Mouse (Mus musculus) kidney, adult 11 months (tissue): ENCODE measurements at regions not wholly inside any gene's neighbourhood (a gene's known extent, or its start where the extent isn't known, plus 50 kb on each side); places are given as distances from the start of the nearest gene placed in this dataset.
"Not testable (repeated sequence)": the region's sequence is repeated elsewhere in the genome, so short reads cannot be mapped to it uniquely, and the experiment has no call there.

ENCODE experiments used
- DNase-seq: peaks from one replicate; pipeline ENCODE4 v3.0.0; 2022

DNA sequence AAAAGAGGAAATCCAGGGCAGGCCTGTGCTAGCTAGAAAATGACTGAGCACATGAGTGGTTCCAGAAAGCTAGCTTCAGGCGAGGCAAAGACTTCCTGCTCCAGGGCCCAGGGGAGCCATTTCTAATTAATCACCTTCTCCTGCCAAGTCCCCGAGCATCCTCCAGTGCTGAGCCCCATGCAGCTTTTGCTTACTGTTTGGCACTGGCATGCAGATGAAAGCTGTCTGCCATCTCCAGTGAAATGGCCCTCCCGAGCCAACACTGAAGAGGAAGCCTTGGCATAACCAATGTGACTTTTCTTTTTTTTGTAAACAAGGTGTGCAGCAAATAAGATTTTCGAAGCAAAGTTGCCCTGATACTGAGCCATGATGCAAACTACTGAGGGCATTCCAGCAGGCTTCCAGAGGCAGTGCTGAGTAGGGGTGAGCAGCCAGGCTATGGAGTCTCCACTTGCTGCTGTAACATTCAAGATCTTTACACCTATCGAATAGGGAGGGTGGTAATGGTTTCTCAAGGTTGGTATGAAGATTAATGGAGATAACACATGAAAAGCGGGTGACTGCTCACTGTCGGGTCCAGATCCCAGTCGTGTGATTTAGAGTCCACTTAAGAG is 125.4 kb upstream of the Immp2l start:
- peak; percentile 4 for DNase-seq

DNA sequence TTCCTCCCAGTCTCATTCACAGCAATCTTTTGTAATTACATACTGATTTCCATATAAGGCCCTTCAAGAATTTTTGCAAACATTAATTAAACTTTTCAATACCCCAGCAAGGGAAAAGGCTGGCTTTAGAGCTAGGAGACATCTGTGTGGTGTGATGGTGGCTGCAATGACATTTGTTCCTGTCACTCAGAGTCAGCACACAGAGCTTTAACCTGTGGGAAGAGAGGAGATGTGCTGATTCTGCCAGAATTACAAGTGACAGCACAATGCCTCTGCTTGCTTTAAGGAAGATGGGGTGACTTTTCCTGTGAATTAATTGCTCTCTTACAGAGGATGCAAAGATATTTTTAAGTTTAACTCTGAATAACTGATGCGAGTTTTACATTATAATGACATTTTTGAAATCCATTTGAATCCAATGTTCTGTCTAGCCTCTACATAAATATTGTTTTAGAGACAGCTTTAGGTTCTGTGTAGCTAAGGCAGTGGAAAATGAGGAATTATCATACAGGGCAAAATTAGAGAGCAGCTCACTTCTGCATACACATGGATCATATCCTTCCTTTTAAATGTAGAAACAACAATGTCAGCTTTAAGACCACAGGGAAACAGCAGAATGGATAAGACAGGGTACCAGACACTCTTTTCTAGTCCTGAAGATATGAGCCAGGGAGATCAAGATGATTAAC is 118.1 kb upstream of the Immp2l start:
- no peak for DNase-seq

DNA sequence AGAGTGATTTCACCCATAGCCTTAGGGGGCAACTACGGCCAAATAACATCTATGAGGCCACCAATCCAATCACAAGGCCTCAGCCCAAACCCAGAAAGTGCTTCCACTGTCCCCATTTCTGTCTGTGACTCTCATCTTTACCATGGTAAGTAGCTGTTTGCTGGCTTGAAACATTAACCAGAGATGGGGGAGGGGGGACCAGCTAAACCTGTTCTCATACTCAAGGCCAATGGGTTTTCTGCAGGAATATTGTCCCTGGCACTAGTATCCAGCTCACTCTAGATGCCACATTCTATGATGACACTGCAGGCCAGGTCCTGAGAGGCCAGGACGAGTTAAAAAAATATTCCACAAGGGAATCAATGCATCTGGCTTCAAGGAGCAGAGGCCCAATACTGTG is 117.1 kb upstream of the Immp2l start:
- no peak for DNase-seq

DNA sequence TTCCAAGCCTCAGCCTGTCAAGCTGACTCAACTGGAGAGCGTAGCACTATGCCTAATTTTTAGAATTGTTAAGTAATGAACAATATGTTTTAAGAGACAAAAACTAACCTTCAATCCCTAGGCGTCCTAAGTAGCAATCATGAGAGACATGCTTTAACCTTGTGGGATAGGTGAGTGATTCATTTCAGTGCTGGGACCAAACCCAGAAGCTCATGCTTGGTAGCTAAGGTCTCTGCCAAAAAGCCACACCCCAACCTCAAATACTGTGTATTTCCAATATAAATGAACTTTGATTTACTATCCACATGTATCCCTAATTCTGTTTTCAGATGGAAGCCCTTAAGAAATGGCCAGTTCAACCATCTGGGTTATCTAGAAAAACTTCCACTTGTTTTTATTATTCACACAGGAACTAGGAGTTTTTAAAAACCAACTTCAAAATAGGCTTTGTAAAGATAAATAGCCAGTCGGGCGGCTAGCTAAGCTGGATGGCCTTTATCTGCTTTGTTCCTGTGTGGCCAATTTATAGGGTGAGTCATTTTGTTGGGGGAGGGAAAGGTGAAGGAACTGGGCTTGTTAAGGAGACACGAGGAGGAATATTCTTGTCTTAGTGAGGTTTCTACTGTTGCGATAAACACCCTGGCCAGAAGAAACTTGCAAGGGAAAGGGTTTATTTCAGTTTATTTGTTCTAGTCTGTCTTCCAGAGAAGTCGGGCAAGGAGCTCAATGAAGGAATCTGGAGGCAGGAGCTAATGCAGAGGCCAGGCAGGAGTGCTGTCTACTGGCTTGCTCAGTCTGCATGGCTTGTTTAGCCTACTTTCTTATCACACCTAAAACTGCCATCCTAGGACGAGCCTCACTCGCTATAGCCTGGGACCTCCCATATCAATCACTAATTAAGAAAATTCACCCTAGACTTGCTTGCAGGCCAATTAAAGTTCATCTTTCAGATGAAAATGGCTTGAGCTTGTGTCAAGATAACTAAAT is 114.8 kb upstream of the Immp2l start:
- DNase-seq, result no peak

DNA sequence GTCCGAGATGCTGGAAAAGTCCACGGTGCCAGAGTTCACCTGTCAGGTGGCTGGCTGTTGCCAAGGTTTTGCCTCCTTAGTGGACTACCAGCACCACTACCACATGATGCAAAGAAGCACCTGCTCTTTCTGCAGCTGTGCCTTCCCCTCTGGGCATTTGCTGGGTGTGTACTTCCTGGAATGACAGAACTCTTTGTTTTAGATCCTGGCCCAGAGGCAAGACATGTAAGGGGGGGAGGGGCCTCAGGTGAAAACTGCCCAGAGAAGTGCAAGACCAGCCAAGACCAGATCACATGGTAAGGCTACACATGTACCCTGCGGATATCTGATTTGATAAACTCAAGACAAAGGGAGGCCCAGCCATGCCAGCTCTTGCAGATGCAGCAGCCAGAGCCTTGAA is 106.4 kb upstream of the Immp2l start:
- no peak for DNase-seq

GRCm38 (mm10) chr12:40921988-40922387 is 101.9 kb upstream of the Immp2l start:
- DNase-seq, result no peak

DNA sequence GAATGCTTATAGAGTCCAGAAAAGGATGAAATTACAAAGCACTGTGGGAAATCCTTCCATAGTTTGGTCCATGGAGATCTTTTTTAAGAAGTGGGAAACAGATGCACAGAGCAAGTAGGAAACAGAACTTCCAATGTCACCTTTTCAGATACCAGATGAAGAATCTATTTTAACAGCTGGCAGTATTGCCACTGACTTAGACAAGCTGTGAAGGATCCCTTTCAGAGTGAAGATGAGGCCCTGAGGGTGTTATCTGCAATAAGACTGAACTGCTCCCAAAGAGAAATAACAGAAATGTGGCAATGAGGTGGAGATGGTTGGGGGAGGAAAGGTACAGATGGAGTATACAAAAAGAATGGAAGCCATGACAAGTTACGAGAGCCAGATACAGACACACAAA is 97.2 kb upstream of the Immp2l start:
- no peak for DNase-seq

- DNase-seq, result not testable (repeated sequence)
These were observed 94.5 kb upstream of the Immp2l start for GRCm38 (mm10) chr12:40929409-40929808.

DNA sequence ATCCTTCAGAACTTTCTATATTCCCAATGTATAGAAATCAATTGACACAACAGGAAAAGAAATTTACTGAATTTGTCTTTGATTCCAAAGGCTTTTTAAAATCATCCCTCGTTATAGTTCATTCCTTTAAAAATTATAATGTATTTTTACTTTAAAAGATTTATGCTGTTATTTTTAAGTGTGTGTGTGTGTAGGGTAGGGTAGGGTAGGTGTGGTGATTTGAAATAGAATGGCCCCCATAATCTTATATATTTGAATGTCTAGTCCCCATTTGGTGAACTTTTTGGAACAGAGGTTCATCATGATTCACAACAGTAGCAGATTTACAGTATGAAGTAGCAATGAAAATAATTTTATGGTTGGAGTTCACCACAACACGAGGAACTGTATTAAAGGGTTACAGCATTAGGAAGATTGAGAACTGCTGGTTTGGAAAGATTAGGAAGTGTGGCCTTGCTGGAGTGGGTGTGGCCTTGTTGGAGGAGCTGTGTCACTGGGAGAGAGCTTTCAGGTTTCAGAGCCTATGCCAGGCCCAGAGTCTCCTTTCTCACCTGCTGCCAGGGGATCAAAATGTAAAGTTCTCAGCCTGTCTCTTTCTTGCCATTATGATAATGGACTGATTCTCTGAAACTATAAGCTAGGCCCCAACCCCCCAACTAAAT is 88.7 kb upstream of the Immp2l start:
- DNase-seq, result no peak

DNA sequence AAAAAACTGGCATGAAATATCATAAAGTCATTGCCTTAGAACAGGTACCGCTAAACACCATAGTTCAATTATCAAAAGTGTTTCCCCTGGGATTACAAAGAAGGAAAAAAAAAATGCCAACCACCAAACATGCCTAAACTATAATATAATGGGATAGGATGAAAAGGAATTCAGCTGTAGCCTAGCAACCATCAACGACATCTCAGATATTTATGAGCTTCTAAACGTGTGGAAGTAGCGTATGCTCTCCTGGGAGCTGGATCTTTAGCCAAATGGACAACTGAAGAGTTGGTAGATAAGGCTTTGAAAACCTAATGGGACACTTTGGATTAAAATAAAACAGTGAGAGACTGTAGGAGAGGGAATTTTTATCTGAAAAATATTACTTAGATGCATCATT is 86.9 kb upstream of the Immp2l start:
- no peak for DNase-seq

DNA sequence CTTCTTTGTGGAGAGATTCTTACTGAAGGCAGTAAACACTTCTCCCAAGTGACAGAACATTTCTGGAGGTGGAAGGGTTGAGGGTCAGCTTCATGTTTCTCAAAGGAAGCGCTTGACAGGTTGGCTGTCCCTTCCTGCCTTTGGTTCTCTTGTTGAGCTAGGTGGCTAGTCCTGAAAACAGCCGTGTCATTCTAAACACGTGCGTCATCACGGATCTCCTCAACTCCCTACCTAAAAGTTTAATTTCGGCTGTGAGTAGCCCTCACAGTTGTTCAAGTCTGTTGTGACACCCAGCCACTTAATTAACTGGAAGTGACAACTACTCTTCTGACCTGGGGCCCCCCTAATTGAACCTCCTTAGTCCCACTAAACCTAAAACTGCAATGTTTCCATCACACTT is 77.0 kb upstream of the Immp2l start:
- DNase-seq, result no peak

DNA sequence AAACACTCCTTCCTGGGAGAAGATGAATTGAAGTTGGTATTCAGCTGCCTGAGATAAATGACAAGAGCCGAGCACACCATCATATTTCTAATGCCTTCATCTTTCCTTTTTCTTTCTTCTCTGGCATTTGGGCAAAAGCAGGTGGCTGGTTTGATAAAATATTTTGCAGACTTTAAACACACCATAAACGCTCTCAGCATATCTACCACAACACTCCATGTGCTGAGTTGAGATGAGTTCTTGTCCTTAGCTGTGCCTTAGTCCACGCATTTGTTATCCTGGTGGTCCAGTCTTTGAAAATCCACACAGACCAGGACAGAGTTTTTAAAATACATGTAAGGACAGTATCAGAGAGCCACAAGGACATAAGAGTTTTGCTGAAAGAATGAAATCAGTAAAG is 74.3 kb upstream of the Immp2l start:
- no peak for DNase-seq

- DNase-seq, result no peak
These were observed 65.4 kb upstream of the Immp2l start for GRCm38 (mm10) chr12:40958536-40958935.

GRCm38 (mm10) chr12:40964996-40965395 is 58.9 kb upstream of the Immp2l start:
- DNase-seq, result no peak

GRCm38 (mm10) chr12:40966308-40966707 is 57.6 kb upstream of the Immp2l start:
- DNase-seq, result no peak

GRCm38 (mm10) chr12:40966723-40967122 is 57.2 kb upstream of the Immp2l start:
- not testable (repeated sequence) for DNase-seq

DNA sequence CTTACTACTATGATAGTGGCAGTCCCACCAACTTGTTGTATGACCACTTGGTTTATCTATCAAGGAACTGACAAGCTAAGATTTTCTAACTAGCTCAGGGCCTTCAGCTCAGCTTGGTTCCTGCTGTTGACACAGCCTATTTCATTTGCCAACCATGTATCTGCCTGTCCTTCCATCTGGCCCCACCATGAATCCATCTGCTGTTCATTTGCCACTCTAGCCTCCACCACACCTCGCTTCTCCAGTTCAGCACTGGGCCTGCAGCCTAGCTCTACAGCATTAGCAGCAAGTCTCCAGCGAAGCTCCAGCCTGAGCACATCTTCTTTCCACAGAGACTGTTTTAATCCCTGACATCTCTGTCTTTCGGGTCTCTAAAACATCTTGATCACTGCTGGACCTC is 51.0 kb upstream of the Immp2l start:
- no peak for DNase-seq
